Comparison of ENCODE assay signal across 24 mouse cellular contexts in the genomic region with DNA sequence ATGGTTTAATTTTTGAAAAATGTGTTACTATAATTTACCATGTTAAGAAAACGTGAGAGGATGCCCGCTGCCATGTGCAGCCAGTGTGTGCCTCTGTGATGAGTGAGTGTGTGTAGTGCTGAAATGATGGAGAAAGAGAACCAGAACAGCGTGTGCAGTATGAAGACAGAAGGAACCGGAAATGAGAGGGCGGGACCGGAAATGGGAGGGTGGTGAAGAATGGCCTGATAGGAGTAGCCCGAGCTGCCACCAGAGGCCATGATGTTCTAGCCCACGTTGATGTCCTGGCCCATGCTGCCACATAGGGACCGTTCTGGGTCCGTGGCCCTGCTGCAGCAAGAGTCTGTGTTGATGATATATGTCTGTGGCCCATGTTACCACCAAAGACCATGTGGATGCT. TPM values are rescaled to one million over a fixed set of nuclear protein-coding genes. Genes with fewer than 3 reads are reported as not detected.
"Had no signal": no experiment of that assay in that cellular context is flagged by ENCODE, and none has a peak within 500 bp of the region (broad histone marks: within the 10 kb centered on the region; RNA-seq: fewer than 3 reads in every experiment).

No protein-coding gene starts in this region.

- H3K36me3 ChIP-seq: liver, embryonic 15.5 days; midbrain, embryonic 10.5 days; neural tube, embryonic 15.5 days had no signal

- H3K4me3 ChIP-seq: left cerebral cortex, adult 2 months; liver, embryonic 15.5 days; midbrain, embryonic 10.5 days; myocyte; neural tube, embryonic 15.5 days had no signal

- ATAC-seq: intestine, embryonic 16.5 days; lung, postnatal 0 days had no signal

- H3K9ac ChIP-seq: liver, embryonic 15.5 days; neural tube, embryonic 15.5 days had no signal

- H3K4me2 ChIP-seq: liver, embryonic 11.5 days; liver, embryonic 15.5 days had no signal

- H3K4me1 ChIP-seq: liver, embryonic 15.5 days had no signal

- H3K27ac ChIP-seq: left cerebral cortex, adult 2 months; liver, embryonic 15.5 days; midbrain, embryonic 10.5 days had no signal

- DNase-seq: kidney, adult 8-10 months; kidney, postnatal 14 days; lung, adult 2 months; lung, postnatal 36 days; midbrain, embryonic 14.5 days; right cerebral cortex, adult 18-20 months; right cerebral cortex, postnatal 25 days; thymus, postnatal 36 days had no signal

- H3K27me3 ChIP-seq: liver, embryonic 15.5 days; neural tube, embryonic 15.5 days had no signal

- H3K9me3 ChIP-seq: liver, embryonic 15.5 days; midbrain, embryonic 10.5 days; neural tube, embryonic 15.5 days had no signal

RNA-seq across cellular contexts. Expression of gene Anapc15-ps, which starts 57.8 kb away (rescaled TPM):
- total RNA-seq: layer of hippocampus, adult 8-10 months; layer of hippocampus, postnatal 25 days; left cerebral cortex, adult 2 months; left cerebral cortex, postnatal 25 days had no signal
- polyA plus RNA-seq: intestine, embryonic 16.5 days; large intestine, adult 2 months; limb, embryonic 14.5 days; liver, embryonic 11.5 days; liver, embryonic 15.5 days; lung, adult 2 months; lung, postnatal 0 days; midbrain, embryonic 10.5 days; midbrain, embryonic 14.5 days; neural tube, embryonic 11.5 days; neural tube, embryonic 15.5 days; small intestine, adult 2 months; thymus, postnatal 0 days had no signal
